Mouse (Mus musculus): ENCODE measurements around the gene Stag3.

DNA sequence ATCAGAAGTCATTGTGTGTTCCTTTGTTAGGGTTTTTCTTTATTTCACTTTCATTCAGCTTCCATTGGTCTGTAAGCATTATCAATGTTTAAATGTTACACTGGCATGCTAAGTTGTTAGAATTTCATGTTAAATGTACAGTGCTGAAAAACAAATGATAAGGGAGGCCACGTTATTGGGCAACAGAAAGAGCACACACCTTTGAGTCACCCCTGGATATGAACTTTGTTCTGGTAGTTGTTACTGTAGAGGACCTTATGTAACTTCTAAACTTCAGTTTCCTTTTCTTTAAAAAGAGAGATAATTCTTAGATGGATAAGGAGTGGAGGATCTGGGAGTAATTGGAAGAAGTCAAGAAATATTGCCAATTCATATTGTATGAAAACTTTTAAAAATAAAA, 11.6 kb downstream of the Stag3 start:
- no peak for TF ChIP-seq CTCF (IDR thresholded peaks at IDR 0.05; ENCODE audit: insufficient read depth, low read length)
- TF ChIP-seq POLR2A (IDR thresholded peaks at IDR 0.05; ENCODE audit: borderline replicate concordance, extremely low read depth, low read depth, low read length), result no peak
